9 mouse cellular contexts compared by ENCODE assay signal in genomic region chr3:31237936-31238335, GRCm38 (mm10).
DNase-seq lines count a peak whose midpoint lies in the region; ATAC-seq and TF ChIP-seq lines count a peak whose summit lies in the region.
"Had no signal": no experiment of that assay in that cellular context is flagged by ENCODE, and none has a peak within 500 bp of the region (broad histone marks: within the 10 kb centered on the region; RNA-seq: fewer than 3 reads in every experiment).

No protein-coding gene starts in this region.

- H3K9me3 ChIP-seq in intestine, embryonic 14.5 days (ENCODE audit: control insufficient read depth, low read length), result no peaks in the 10 kb centered on the region
- no peaks in the 10 kb centered on the region for H3K9me3 ChIP-seq in intestine, embryonic 15.5 days
- no peaks in the 10 kb centered on the region; the same call in 1 of the 2 replicates for H3K9me3 ChIP-seq in E14TG2a.4 (ENCODE audit: low read length)
- no peaks in the 10 kb centered on the region for H3K9me3 ChIP-seq in limb, embryonic 10.5 days (replicated peaks)
- H3K9me3 ChIP-seq: neural tube, embryonic 13.5 days had no signal

- no peaks in the 10 kb centered on the region for H3K36me3 ChIP-seq in intestine, embryonic 14.5 days (ENCODE audit: control insufficient read depth, insufficient read depth, low read length)
- H3K36me3 ChIP-seq in intestine, embryonic 15.5 days, result no peaks in the 10 kb centered on the region
- H3K36me3 ChIP-seq in E14TG2a.4 (ENCODE audit: insufficient read depth, low read length), result no peaks in the 10 kb centered on the region
- H3K36me3 ChIP-seq in limb, embryonic 10.5 days, result no peaks in the 10 kb centered on the region

- no peak overlapping the region for H3K4me2 ChIP-seq in intestine, embryonic 14.5 days (ENCODE audit: low read length)
- H3K4me2 ChIP-seq in intestine, embryonic 15.5 days (replicated peaks), result no peak overlapping the region
- H3K4me2 ChIP-seq: neural tube, embryonic 13.5 days had no signal

- no peaks in the 10 kb centered on the region for H3K27me3 ChIP-seq in intestine, embryonic 14.5 days (replicated peaks; ENCODE audit: control insufficient read depth, insufficient read depth, low read length)
- no peaks in the 10 kb centered on the region for H3K27me3 ChIP-seq in intestine, embryonic 15.5 days (replicated peaks)
- H3K27me3 ChIP-seq in E14TG2a.4 (ENCODE audit: insufficient read depth, low read length), result no peaks in the 10 kb centered on the region
- H3K27me3 ChIP-seq in limb, embryonic 10.5 days (ENCODE audit: low read depth, poor library complexity, severe bottlenecking), result no peaks in the 10 kb centered on the region
- H3K27me3 ChIP-seq: neural tube, embryonic 13.5 days had no signal

- peak; percentile 55 for DNase-seq in intestine, embryonic 14.5 days (ENCODE audit: low spot score)
- peak; percentile 73 for DNase-seq in brain, adult 2 months (ENCODE audit: low read depth, low spot score)
- DNase-seq in limb, embryonic 10.5 days (ENCODE audit: low spot score), result peak; percentile 65
- no peak for DNase-seq in spleen, adult 18-20 months
- no peak for DNase-seq in adipocyte (ENCODE audit: low spot score)
- DNase-seq in right cerebral cortex, postnatal 36 days (ENCODE audit: low spot score in 2 of 2), result no peak

- H3K9ac ChIP-seq in intestine, embryonic 14.5 days (ENCODE audit: low read length), result no peak overlapping the region
- no peak overlapping the region for H3K9ac ChIP-seq in intestine, embryonic 15.5 days
- H3K9ac ChIP-seq: neural tube, embryonic 13.5 days had no signal

- H3K4me1 ChIP-seq in intestine, embryonic 14.5 days (replicated peaks; ENCODE audit: control insufficient read depth, insufficient read depth, low read length), result 0 out of 2 replicates have a peak, but pooled peaks cover 5% of the 10 kb centered on the region
- no peaks in the 10 kb centered on the region for H3K4me1 ChIP-seq in intestine, embryonic 15.5 days (replicated peaks)
- no peaks in the 10 kb centered on the region for H3K4me1 ChIP-seq in E14TG2a.4 (replicated peaks; ENCODE audit: low read depth, low read length)
- peaks cover 12% of the 10 kb centered on the region for H3K4me1 ChIP-seq in limb, embryonic 10.5 days
- H3K4me1 ChIP-seq: neural tube, embryonic 13.5 days had no signal

- no peak overlapping the region for H3K27ac ChIP-seq in intestine, embryonic 14.5 days (ENCODE audit: low read depth)
- no peak overlapping the region for H3K27ac ChIP-seq in intestine, embryonic 15.5 days
- no peak overlapping the region for H3K27ac ChIP-seq in limb, embryonic 10.5 days
- H3K27ac ChIP-seq: neural tube, embryonic 13.5 days had no signal

- peak; percentile 47 for TF ChIP-seq CTCF in E14TG2a.4 (conservative IDR thresholded peaks at IDR 0.05; ENCODE audit: low read length)

- 43% methylated on average over 3 of the region's 3 CpGs for WGBS in intestine, embryonic 14.5 days
- WGBS in intestine, embryonic 15.5 days, result 43% methylated on average over 3 of the region's 3 CpGs
- 30% methylated on average over 3 of the region's 3 CpGs for WGBS in limb, embryonic 10.5 days

- no peak overlapping the region for H3K4me3 ChIP-seq in intestine, embryonic 14.5 days (ENCODE audit: low read depth, low read length)
- H3K4me3 ChIP-seq in intestine, embryonic 15.5 days (replicated peaks), result no peak overlapping the region
- no peak overlapping the region for H3K4me3 ChIP-seq in E14TG2a.4 (replicated peaks; ENCODE audit: low read length)
- H3K4me3 ChIP-seq in limb, embryonic 10.5 days, result no peak overlapping the region
- H3K4me3 ChIP-seq: neural tube, embryonic 13.5 days had no signal

- ATAC-seq in intestine, embryonic 14.5 days (replicated peaks; ENCODE audit: low FRiP score, low TSS enrichment, low read depth), result no peak
- no peak for ATAC-seq in intestine, embryonic 15.5 days

Comparison
In these comparisons a context has a peak if more than half of its experiments do, and no peak if none do; other contexts are left out.
1. DNase-seq: peak in intestine, embryonic 14.5 days (single experiment), brain, adult 2 months (single experiment) and limb, embryonic 10.5 days (single experiment); none in spleen, adult 18-20 months (0 of 2), adipocyte (single experiment) and right cerebral cortex, postnatal 36 days (0 of 2).